Mouse (Mus musculus): ENCODE data around the gene Atg9a. TPM values are rescaled to one million over a fixed set of nuclear protein-coding genes. Genes with fewer than 3 reads are reported as not detected.
"Not testable (repeated sequence)": the region's sequence is repeated elsewhere in the genome, so short reads cannot be mapped to it uniquely, and the experiment has no call there.

The Atg9a gene
- 12.9 and 17.1 TPM in 2 replicates for polyA plus RNA-seq (2014; fragmentation: Nextera tagmentation; extraction: Ambion mirVana)

- H3K36me3 ChIP-seq (replicated peaks; ENCODE audit: control insufficient read depth, insufficient read depth, low read depth, low read length), result no peaks in the 10 kb centered on the region; the same call in 1 of the 2 replicates
- DNase-seq (ENCODE audit: low spot score) (peak; percentile 97), ATAC-seq (replicated peaks; ENCODE audit: insufficient number of reproducible peaks, low FRiP score, low TSS enrichment, low read depth) (peak; percentile 99)
- H3K27me3 ChIP-seq (ENCODE audit: control insufficient read depth, insufficient read depth, low read length), result no peaks in the 10 kb centered on the region
- no peaks in the 10 kb centered on the region for H3K9me3 ChIP-seq (replicated peaks; ENCODE audit: control insufficient read depth, low read length)
- peak within 1 kb of the TSS; percentile 93 for H3K4me2 ChIP-seq (ENCODE audit: low read depth, low read length)
- peak within 1 kb of the TSS; percentile 70 for H3K4me3 ChIP-seq (ENCODE audit: low read depth, low read length)
- no peaks in the 10 kb centered on the region for H3K4me1 ChIP-seq (ENCODE audit: control insufficient read depth, insufficient read depth, low read length)
- under 1% methylated on average over 56 of the region's 56 CpGs for WGBS
- peak within 1 kb of the TSS; percentile 79 for H3K9ac ChIP-seq (replicated peaks; ENCODE audit: low read length)
- peak within 1 kb of the TSS; percentile 64 for H3K27ac ChIP-seq (replicated peaks; ENCODE audit: low read depth, low read length)
These were observed at the start of gene Atg9a, which contains the start of gene Ankzf1 for GRCm38 (mm10) chr1:75191622-75192402. Gene Atg9a (minus strand): TSS chr1:75192196. Gene Ankzf1 (plus strand): TSS chr1:75192151.

- WGBS, result 87% methylated on average over 10 of the region's 10 CpGs
- Histone ChIP-seq H3K27me3 (ENCODE audit: control insufficient read depth, insufficient read depth, low read length) (no peaks in the 10 kb centered on the region), H3K36me3 (replicated peaks; ENCODE audit: control insufficient read depth, insufficient read depth, low read depth, low read length) (no peaks in the 10 kb centered on the region), H3K27ac (replicated peaks; ENCODE audit: low read depth, low read length) (no peak overlapping the region), H3K4me2 (ENCODE audit: low read depth, low read length) (no peak overlapping the region), H3K9me3 (replicated peaks; ENCODE audit: control insufficient read depth, low read length) (no peaks in the 10 kb centered on the region), H3K4me1 (ENCODE audit: control insufficient read depth, insufficient read depth, low read length) (0 out of 2 replicates have a peak, but pooled peaks cover 2% of the 10 kb centered on the region), H3K9ac (replicated peaks; ENCODE audit: low read length) (no peak overlapping the region), H3K4me3 (ENCODE audit: low read depth, low read length) (no peak overlapping the region)
- DNase-seq (ENCODE audit: low spot score) (no peak), ATAC-seq (replicated peaks; ENCODE audit: insufficient number of reproducible peaks, low FRiP score, low TSS enrichment, low read depth) (no peak)
These were observed 47.6 kb upstream of the Atg9a start for GRCm38 (mm10) chr1:75239591-75239990.

DNA sequence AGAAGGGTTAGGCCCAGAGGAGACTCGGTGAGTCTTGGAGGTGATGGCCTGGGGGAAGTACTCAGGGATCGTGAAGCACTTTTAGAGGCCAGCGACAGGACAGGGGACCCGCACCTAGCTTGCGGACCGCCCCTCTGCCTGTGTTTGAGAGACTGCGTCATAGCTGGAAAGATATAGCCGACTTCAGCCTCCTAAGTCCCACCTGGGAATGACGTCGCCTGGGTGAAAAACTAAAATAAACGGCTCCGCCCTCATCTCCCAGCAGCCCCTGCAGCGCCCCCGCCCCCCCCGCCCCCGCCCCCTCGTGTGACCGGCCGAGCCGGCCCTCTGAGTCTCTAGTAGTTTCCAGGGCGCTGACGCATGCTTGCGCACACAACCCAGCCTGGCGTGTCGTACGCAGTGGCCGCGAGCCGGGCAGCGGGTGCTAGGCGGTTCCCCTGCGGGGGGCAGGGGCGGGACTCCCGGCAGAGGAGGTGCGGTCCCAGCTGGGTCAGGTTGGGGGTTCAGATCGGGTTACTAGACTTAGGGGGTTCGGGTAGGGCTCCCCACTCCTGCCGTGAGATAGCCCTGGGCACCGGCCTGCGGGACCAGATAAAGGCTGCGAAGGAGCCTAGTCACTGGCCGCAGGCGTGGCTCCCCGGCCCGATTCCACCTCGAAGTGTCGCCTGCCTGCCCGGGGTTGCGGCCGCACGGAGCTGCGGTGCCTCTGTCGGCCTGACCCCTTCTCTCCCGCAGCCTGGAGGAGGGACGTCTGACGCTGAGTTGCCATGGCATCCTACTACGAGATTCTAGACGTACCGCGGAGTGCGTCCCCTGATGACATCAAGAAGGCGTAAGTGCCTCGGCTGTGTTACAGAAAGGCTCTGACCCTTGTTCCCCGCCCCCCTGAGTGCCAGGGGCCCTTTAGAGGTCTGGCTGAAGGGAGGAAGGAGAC, 44.4 kb upstream of the Atg9a start, which contains the start of gene Dnajb2:
Gene Dnajb2, plus strand, starts transcription at position 290 of the 934 bp plus-strand sequence.
- Histone ChIP-seq H3K27ac (replicated peaks; ENCODE audit: low read depth, low read length) (peak within 1 kb of the TSS; percentile 70), H3K4me2 (ENCODE audit: low read depth, low read length) (peak within 1 kb of the TSS; percentile 93), H3K4me3 (ENCODE audit: low read depth, low read length) (peak within 1 kb of the TSS; percentile 68), H3K27me3 (ENCODE audit: control insufficient read depth, insufficient read depth, low read length) (no peaks in the 10 kb centered on the region), H3K9ac (replicated peaks; ENCODE audit: low read length) (peak within 1 kb of the TSS; percentile 78), H3K36me3 (replicated peaks; ENCODE audit: control insufficient read depth, insufficient read depth, low read depth, low read length) (no peaks in the 10 kb centered on the region), H3K9me3 (replicated peaks; ENCODE audit: control insufficient read depth, low read length) (no peaks in the 10 kb centered on the region), H3K4me1 (ENCODE audit: control insufficient read depth, insufficient read depth, low read length) (0 out of 2 replicates have a peak, but pooled peaks cover 2% of the 10 kb centered on the region)
- ATAC-seq (replicated peaks; ENCODE audit: insufficient number of reproducible peaks, low FRiP score, low TSS enrichment, low read depth), result peak; percentile 91
- under 1% methylated on average over 64 of the region's 64 CpGs for WGBS
- DNase-seq (ENCODE audit: low spot score), result peak; percentile 83

GRCm38 (mm10) chr1:75234606-75235005, 42.6 kb upstream of the Atg9a start:
- H3K4me2 ChIP-seq (ENCODE audit: low read depth, low read length), result no peak overlapping the region
- H3K27me3 ChIP-seq (ENCODE audit: control insufficient read depth, insufficient read depth, low read length), result no peaks in the 10 kb centered on the region
- ATAC-seq (replicated peaks; ENCODE audit: insufficient number of reproducible peaks, low FRiP score, low TSS enrichment, low read depth) (no peak), DNase-seq (ENCODE audit: low spot score) (peak; percentile 58)
- H3K27ac ChIP-seq (replicated peaks; ENCODE audit: low read depth, low read length), result no peak overlapping the region
- no peaks in the 10 kb centered on the region for H3K9me3 ChIP-seq (replicated peaks; ENCODE audit: control insufficient read depth, low read length)
- H3K4me1 ChIP-seq (ENCODE audit: control insufficient read depth, insufficient read depth, low read length), result 0 out of 2 replicates have a peak, but pooled peaks cover 2% of the 10 kb centered on the region
- no peaks in the 10 kb centered on the region for H3K36me3 ChIP-seq (replicated peaks; ENCODE audit: control insufficient read depth, insufficient read depth, low read depth, low read length)
- H3K9ac ChIP-seq (replicated peaks; ENCODE audit: low read length), result no peak overlapping the region
- no peak overlapping the region for H3K4me3 ChIP-seq (ENCODE audit: low read depth, low read length)
- under 1% methylated on average over 8 of the region's 8 CpGs for WGBS

DNA sequence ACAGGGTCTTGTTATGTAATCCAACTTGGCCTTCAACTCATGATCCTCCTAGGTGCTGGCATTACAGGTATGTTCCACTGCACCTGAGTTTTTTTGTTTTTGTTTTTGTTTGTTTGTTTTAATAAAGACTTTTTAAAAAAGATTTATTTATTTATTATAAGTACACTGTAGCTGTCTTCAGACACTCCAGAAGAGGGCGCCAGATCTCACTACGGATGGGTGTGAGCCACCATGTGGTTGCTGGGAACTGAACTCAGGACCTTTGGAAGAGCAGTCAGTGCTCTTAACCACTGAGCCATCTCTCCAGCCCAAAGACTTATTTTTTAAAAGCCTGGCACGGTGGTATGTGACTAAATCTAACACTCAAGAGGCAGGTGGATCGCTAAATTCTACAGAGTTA, 40.5 kb upstream of the Atg9a start:
- ATAC-seq (replicated peaks; ENCODE audit: insufficient number of reproducible peaks, low FRiP score, low TSS enrichment, low read depth); H3K9me3 ChIP-seq (replicated peaks; ENCODE audit: control insufficient read depth, low read length); H3K36me3 ChIP-seq (replicated peaks; ENCODE audit: control insufficient read depth, insufficient read depth, low read depth, low read length); H3K4me1 ChIP-seq (ENCODE audit: control insufficient read depth, insufficient read depth, low read length); H3K27ac ChIP-seq (replicated peaks; ENCODE audit: low read depth, low read length); H3K27me3 ChIP-seq (ENCODE audit: control insufficient read depth, insufficient read depth, low read length); H3K4me3 ChIP-seq (ENCODE audit: low read depth, low read length); DNase-seq (ENCODE audit: low spot score); H3K4me2 ChIP-seq (ENCODE audit: low read depth, low read length); H3K9ac ChIP-seq (replicated peaks; ENCODE audit: low read length): not testable (repeated sequence)
- WGBS, result 61% methylated on average over 4 of the region's 4 CpGs

DNA sequence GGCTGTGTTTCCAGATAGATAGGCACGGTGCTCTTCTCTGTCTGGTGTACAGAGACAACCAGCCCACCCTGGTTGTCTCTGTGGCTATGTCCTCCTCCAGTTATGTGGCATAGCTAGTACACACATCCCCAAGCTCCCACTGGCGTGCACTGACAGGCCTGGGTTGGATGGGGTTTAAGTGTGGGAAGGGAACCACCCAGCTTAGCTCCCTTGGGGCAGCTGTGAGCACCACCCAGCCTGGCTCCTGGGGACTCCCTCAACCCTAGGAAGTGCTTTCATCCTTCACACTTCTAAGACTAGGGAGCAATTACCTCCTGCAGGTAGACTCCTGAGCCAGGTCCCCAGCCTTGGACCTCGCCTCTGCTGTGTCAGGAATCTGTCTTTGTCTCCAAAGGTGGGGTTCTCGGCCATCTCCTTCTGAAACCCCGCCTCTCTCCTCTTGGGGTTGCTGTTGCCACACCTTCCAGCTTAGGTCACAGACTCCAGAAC, 39.7 kb upstream of the Atg9a start, which contains the start of gene A630095N17Rik:
Gene A630095N17Rik, minus strand, starts transcription at position 439 of the 489 bp plus-strand sequence.
- H3K9me3 ChIP-seq (replicated peaks; ENCODE audit: control insufficient read depth, low read length), result no peaks in the 10 kb centered on the region
- WGBS, result 71% methylated on average over 5 of the region's 5 CpGs
- no peak within 1 kb of the TSS for H3K9ac ChIP-seq (replicated peaks; ENCODE audit: low read length)
- H3K4me3 ChIP-seq (ENCODE audit: low read depth, low read length), result no peak within 1 kb of the TSS
- DNase-seq (ENCODE audit: low spot score) (no peak), ATAC-seq (replicated peaks; ENCODE audit: insufficient number of reproducible peaks, low FRiP score, low TSS enrichment, low read depth) (no peak)
- no peaks in the 10 kb centered on the region for H3K4me1 ChIP-seq (ENCODE audit: control insufficient read depth, insufficient read depth, low read length)
- H3K4me2 ChIP-seq (ENCODE audit: low read depth, low read length), result no peak within 1 kb of the TSS
- no peak within 1 kb of the TSS for H3K27ac ChIP-seq (replicated peaks; ENCODE audit: low read depth, low read length)
- H3K27me3 ChIP-seq (ENCODE audit: control insufficient read depth, insufficient read depth, low read length), result no peaks in the 10 kb centered on the region
- no peaks in the 10 kb centered on the region for H3K36me3 ChIP-seq (replicated peaks; ENCODE audit: control insufficient read depth, insufficient read depth, low read depth, low read length)

DNA sequence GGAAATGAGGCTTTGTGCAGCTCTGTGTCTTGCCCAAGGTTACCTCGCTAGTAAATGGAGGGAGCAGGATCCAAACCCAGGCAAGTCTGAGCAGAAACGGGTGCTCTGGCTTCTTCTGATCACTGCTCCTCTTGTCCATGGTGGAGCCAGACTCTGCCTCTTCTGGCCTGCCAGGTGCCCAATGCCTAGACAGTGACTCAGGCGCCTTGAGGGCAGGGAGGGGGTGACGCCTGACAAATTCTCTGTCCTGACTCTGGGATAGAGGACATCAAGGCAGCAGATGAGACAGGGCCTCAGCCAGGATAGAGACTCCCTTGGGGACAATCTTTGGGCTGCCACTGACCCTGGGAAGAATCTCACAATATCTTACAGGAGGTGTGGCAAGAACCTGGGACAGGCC, 39.2 kb upstream of the Atg9a start:
- H3K27me3 ChIP-seq (ENCODE audit: control insufficient read depth, insufficient read depth, low read length), result no peaks in the 10 kb centered on the region
- H3K4me2 ChIP-seq (ENCODE audit: low read depth, low read length), result no peak overlapping the region
- H3K36me3 ChIP-seq (replicated peaks; ENCODE audit: control insufficient read depth, insufficient read depth, low read depth, low read length), result no peaks in the 10 kb centered on the region
- no peaks in the 10 kb centered on the region for H3K9me3 ChIP-seq (replicated peaks; ENCODE audit: control insufficient read depth, low read length)
- DNase-seq (ENCODE audit: low spot score) (no peak), ATAC-seq (replicated peaks; ENCODE audit: insufficient number of reproducible peaks, low FRiP score, low TSS enrichment, low read depth) (no peak)
- no peak overlapping the region for H3K4me3 ChIP-seq (ENCODE audit: low read depth, low read length)
- no peaks in the 10 kb centered on the region for H3K4me1 ChIP-seq (ENCODE audit: control insufficient read depth, insufficient read depth, low read length)
- WGBS, result 68% methylated on average over 4 of the region's 4 CpGs
- no peak overlapping the region for H3K9ac ChIP-seq (replicated peaks; ENCODE audit: low read length)
- no peak overlapping the region for H3K27ac ChIP-seq (replicated peaks; ENCODE audit: low read depth, low read length)
